Mouse (Mus musculus): ENCODE data around the gene Acot7. TPM values are rescaled to one million over a fixed set of nuclear protein-coding genes. Genes with fewer than 3 reads are reported as not detected.
"Not testable (repeated sequence)": the region's sequence is repeated elsewhere in the genome, so short reads cannot be mapped to it uniquely, and the experiment has no call there.

Gene Acot7
- total and polyA plus RNA-seq, 2 experiments from 2014 or later: 259 to 510 TPM

- Histone ChIP-seq H3K9ac (replicated peaks; ENCODE audit: low read length, poor library complexity, severe bottlenecking) (no peak overlapping the region), H3K4me1 (ENCODE audit: insufficient read depth, low read length) (peaks cover 3% of the 10 kb centered on the region; the same call in 1 of the 2 replicates), H3K9me3 (ENCODE audit: low read length) (no peaks in the 10 kb centered on the region), H3K27me3 (ENCODE audit: insufficient read depth, low read length) (no peaks in the 10 kb centered on the region), H3K4me2 (ENCODE audit: low read depth, low read length, poor library complexity, severe bottlenecking) (no peak overlapping the region), H3K36me3 (ENCODE audit: insufficient read depth, low read length) (peaks cover 35% of the 10 kb centered on the region), H3K27ac (ENCODE audit: low read depth, low read length) (no peak overlapping the region), H3K4me3 (ENCODE audit: low read depth, low read length) (no peak overlapping the region)
- no peak for TF ChIP-seq CTCF (IDR thresholded peaks at IDR 0.05)
- no peak for ATAC-seq (ENCODE audit: low FRiP score)
- 89% methylated on average over 12 of the region's 12 CpGs for WGBS
- no peak for DNase-seq (ENCODE audit: low spot score)
Observed at GRCm38 (mm10) chr4:152227749-152228527, 50.0 kb downstream of the Acot7 start.

DNA sequence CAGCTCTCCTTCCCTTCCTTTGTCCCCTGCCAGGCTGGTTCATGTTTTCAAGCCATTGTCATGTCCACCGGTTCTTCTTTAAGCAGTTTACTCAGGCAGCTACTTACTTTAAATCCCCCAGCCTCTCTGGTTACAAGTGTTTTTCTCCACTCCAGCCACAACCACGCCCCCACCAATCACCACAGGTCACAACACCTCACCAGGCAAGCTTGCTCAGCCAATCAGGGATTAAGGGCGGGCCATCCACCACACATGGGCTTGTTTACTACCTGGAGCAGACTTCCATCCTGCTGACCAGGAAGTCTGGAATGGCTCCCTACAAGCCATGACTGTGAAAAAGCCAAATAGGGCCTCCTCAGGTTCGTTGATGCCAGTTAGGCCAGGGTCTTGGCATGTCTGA lies 52.4 kb downstream of the Acot7 start:
- H3K27ac ChIP-seq (ENCODE audit: low read depth, low read length); H3K27me3 ChIP-seq (ENCODE audit: insufficient read depth, low read length); H3K9ac ChIP-seq (replicated peaks; ENCODE audit: low read length, poor library complexity, severe bottlenecking); ATAC-seq (ENCODE audit: low FRiP score); H3K4me2 ChIP-seq (ENCODE audit: low read depth, low read length, poor library complexity, severe bottlenecking); H3K4me3 ChIP-seq (ENCODE audit: low read depth, low read length); DNase-seq (ENCODE audit: low spot score); H3K9me3 ChIP-seq (ENCODE audit: low read length); H3K4me1 ChIP-seq (ENCODE audit: insufficient read depth, low read length): not testable (repeated sequence)
- peaks cover 23% of the 10 kb centered on the region for H3K36me3 ChIP-seq (ENCODE audit: insufficient read depth, low read length)
- WGBS: 53% methylated on average over 4 of the region's 4 CpGs

- Histone ChIP-seq H3K27me3 (ENCODE audit: insufficient read depth, low read length) (no peaks in the 10 kb centered on the region), H3K36me3 (ENCODE audit: insufficient read depth, low read length) (peaks cover 28% of the 10 kb centered on the region), H3K4me2 (ENCODE audit: low read depth, low read length, poor library complexity, severe bottlenecking) (no peak overlapping the region), H3K4me3 (ENCODE audit: low read depth, low read length) (no peak overlapping the region), H3K9me3 (ENCODE audit: low read length) (no peaks in the 10 kb centered on the region), H3K27ac (ENCODE audit: low read depth, low read length) (no peak overlapping the region), H3K9ac (replicated peaks; ENCODE audit: low read length, poor library complexity, severe bottlenecking) (no peak overlapping the region), H3K4me1 (ENCODE audit: insufficient read depth, low read length) (peaks cover 3% of the 10 kb centered on the region; the same call in 1 of the 2 replicates)
- no peak for DNase-seq (ENCODE audit: low spot score)
- no peak for ATAC-seq (ENCODE audit: low FRiP score)
- 84% methylated on average over 7 of the region's 7 CpGs for WGBS
- no peak for TF ChIP-seq CTCF (IDR thresholded peaks at IDR 0.05)
Observed at GRCm38 (mm10) chr4:152231326-152231725, 53.4 kb downstream of the Acot7 start.

GRCm38 (mm10) chr4:152232411-152232903 lies 54.5 kb downstream of the Acot7 start:
- 99% methylated on average over 4 of the region's 4 CpGs for WGBS
- H3K9ac ChIP-seq (replicated peaks; ENCODE audit: low read length, poor library complexity, severe bottlenecking): no peak overlapping the region
- ATAC-seq (ENCODE audit: low FRiP score): no peak
- DNase-seq (ENCODE audit: low spot score): no peak
- no peaks in the 10 kb centered on the region for H3K9me3 ChIP-seq (ENCODE audit: low read length)
- TF ChIP-seq CTCF (IDR thresholded peaks at IDR 0.05): no peak
- no peaks in the 10 kb centered on the region for H3K27me3 ChIP-seq (ENCODE audit: insufficient read depth, low read length)
- H3K4me2 ChIP-seq (ENCODE audit: low read depth, low read length, poor library complexity, severe bottlenecking): no peak overlapping the region
- H3K4me3 ChIP-seq (ENCODE audit: low read depth, low read length): no peak overlapping the region
- H3K4me1 ChIP-seq (ENCODE audit: insufficient read depth, low read length): no peaks in the 10 kb centered on the region
- no peak overlapping the region for H3K27ac ChIP-seq (ENCODE audit: low read depth, low read length)
- H3K36me3 ChIP-seq (ENCODE audit: insufficient read depth, low read length): peaks cover 35% of the 10 kb centered on the region

- Histone ChIP-seq H3K36me3 (ENCODE audit: insufficient read depth, low read length) (peaks cover 51% of the 10 kb centered on the region), H3K4me1 (ENCODE audit: insufficient read depth, low read length) (no peaks in the 10 kb centered on the region), H3K4me3 (ENCODE audit: low read depth, low read length) (no peak overlapping the region), H3K27ac (ENCODE audit: low read depth, low read length) (no peak overlapping the region), H3K9me3 (ENCODE audit: low read length) (no peaks in the 10 kb centered on the region), H3K9ac (replicated peaks; ENCODE audit: low read length, poor library complexity, severe bottlenecking) (no peak overlapping the region), H3K4me2 (ENCODE audit: low read depth, low read length, poor library complexity, severe bottlenecking) (no peak overlapping the region), H3K27me3 (ENCODE audit: insufficient read depth, low read length) (no peaks in the 10 kb centered on the region)
- TF ChIP-seq CTCF (IDR thresholded peaks at IDR 0.05): no peak
- WGBS: 70% methylated on average over 4 of the region's 4 CpGs
- no peak for DNase-seq (ENCODE audit: low spot score)
- no peak for ATAC-seq (ENCODE audit: low FRiP score)
Observed at GRCm38 (mm10) chr4:152239974-152240373, 62.0 kb downstream of the Acot7 start.

DNA sequence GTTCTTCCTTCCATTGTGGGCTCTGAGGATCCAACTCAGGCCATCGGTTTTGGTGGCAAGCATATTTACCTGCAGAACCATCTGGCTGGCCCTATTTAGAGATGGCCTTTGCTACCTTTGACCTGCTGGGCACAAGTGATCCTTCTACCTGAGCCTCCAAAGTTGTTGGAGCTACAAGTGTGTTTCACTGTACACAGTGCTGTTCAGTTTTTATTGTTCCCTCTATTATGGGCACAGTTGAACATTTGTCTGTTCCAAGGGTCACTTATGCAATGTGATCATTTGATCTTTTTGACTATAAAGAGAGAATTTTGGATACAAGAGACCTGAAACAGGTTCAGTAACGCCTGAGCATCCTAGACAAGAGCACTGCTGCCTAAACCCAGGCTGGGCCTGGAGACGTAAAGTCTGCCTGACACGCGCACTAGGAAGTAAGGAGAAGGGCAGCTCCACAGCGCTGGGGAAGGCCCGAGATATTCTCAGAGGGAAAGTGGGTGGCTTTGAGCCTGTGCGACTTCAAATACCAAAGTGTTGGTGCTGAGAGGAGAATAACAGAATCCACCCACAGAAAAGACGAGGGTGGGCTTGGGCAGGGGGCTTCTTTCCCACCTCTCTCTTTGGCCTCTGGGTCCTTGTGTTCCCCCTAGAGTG lies 65.4 kb downstream of the Acot7 start:
- Histone ChIP-seq H3K9me3 (ENCODE audit: low read length) (no peaks in the 10 kb centered on the region), H3K36me3 (ENCODE audit: insufficient read depth, low read length) (peaks cover 39% of the 10 kb centered on the region), H3K27me3 (ENCODE audit: insufficient read depth, low read length) (no peaks in the 10 kb centered on the region), H3K27ac (ENCODE audit: low read depth, low read length) (no peak overlapping the region), H3K9ac (replicated peaks; ENCODE audit: low read length, poor library complexity, severe bottlenecking) (no peak overlapping the region), H3K4me2 (ENCODE audit: low read depth, low read length, poor library complexity, severe bottlenecking) (no peak overlapping the region), H3K4me1 (ENCODE audit: insufficient read depth, low read length) (no peaks in the 10 kb centered on the region), H3K4me3 (ENCODE audit: low read depth, low read length) (no peak overlapping the region)
- DNase-seq (ENCODE audit: low spot score): no peak
- TF ChIP-seq CTCF (IDR thresholded peaks at IDR 0.05): no peak
- no peak for ATAC-seq (ENCODE audit: low FRiP score)
- WGBS: 88% methylated on average over 9 of the region's 9 CpGs
